Mouse (Mus musculus) kidney, postnatal 4 days (tissue): ENCODE results near the gene Ppp1r8.
"Not testable (repeated sequence)": the region's sequence is repeated elsewhere in the genome, so short reads cannot be mapped to it uniquely, and the experiment has no call there.

Source experiments
- DNase-seq, 2 experiments: peaks; one replicate each; pipeline ENCODE4 v3.0.0; 2021; ENCODE audit warnings: mixed read lengths in 2 of 2

The Ppp1r8 gene

DNA sequence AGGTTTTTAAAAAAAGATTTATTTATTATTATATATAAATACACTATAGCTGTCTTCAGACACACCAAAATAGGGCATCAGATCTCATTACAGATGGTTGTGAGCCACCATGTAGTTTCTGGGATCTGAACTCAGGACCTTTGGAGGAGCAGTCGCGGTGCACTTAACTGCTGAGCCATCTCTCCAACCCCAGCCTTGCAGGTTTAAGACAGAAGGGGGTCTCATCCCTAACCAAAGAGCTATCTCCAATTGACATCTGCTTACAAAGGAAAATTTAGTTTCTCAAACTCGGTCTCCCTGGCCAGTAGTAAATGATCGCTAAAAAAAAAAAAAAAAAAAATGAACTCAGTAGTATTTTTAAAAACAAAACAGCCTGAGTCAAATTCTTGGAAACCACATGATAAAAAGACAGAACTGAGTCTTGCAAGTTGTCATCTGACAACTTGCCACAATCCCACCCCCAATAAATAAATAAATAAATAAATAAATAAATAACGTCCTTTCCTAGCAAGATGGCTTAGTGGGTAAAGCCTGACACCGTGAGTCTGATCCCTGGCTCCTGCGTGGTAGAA lies 36.3 kb downstream of the Ppp1r8 start:
- DNase-seq: no peak

DNA sequence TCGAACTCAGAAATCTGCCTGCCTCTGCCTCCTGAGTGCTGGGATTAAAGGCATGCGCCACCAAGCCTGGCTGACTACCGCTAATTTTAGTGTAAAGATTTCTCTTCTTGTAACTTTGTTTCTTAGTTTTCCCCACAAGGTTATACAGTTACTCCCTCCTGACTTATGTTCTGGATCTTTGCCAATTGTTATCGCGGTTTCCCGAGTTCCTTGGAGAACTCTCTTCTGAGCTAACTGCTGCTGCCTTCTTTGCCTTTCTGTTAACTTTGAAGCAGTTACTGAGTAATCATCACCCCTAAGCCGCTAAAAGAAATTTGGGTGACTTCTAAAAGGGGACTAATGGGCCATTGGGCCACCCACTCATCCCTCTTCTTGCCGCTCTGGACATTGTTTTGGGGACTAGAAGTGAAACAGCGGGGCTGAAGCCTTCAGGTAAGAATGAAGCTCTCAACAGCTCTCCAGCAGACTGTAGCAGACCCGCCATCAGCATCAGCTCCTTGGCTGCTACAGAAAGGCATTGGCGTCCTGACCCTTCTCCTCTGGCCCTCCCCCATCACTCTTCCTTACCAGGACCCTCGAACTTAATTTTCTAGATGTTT lies 37.3 kb downstream of the Ppp1r8 start:
- DNase-seq: no peak

GRCm38 (mm10) chr4:132805146-132805545 lies 37.8 kb downstream of the Ppp1r8 start:
- DNase-seq: no peak

DNA sequence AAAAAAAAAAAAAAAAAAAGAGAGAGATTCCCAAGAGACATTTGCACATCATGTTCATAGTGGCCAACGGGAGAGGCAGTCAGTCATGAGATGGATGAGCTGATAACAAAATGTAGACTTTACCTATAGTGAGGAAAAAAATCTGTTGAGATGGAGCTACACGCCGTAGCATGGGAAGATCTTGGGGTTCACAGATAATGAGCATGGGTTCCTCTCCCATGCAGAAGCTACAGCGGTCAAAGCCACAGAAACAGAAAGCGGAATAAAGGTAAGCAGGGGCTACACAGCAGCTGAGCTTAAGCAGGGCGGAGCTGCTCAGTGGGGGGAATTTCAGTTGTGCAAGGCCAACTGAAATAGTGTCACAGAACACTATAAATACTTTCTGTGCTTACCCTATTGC lies 38.6 kb downstream of the Ppp1r8 start:
- no peak for DNase-seq

DNA sequence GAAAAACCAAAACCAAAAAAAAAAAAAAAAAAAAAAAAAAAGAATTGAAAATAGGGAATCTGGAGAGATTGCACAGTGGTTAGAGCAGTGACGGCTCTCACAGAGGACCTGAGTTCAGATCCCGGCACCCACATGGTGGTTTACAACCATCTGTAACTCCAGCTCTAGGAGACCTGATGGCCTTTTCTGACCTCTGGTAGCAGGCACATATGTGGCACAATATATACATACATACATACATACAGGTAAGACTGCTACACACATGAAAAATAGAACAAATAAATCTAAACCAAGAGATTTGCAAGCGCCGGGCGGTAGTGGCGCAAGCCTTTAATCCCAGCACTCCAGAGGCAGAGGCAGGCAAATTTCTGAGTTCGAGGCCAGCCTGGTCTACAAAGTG lies 39.1 kb downstream of the Ppp1r8 start:
- no peak for DNase-seq

- no peak for DNase-seq
These were observed 39.8 kb downstream of the Ppp1r8 start for GRCm38 (mm10) chr4:132803212-132803611.

GRCm38 (mm10) chr4:132802171-132802637 lies 40.8 kb downstream of the Ppp1r8 start:
- peak in 1 of 2 experiments; percentile 42 for DNase-seq

DNA sequence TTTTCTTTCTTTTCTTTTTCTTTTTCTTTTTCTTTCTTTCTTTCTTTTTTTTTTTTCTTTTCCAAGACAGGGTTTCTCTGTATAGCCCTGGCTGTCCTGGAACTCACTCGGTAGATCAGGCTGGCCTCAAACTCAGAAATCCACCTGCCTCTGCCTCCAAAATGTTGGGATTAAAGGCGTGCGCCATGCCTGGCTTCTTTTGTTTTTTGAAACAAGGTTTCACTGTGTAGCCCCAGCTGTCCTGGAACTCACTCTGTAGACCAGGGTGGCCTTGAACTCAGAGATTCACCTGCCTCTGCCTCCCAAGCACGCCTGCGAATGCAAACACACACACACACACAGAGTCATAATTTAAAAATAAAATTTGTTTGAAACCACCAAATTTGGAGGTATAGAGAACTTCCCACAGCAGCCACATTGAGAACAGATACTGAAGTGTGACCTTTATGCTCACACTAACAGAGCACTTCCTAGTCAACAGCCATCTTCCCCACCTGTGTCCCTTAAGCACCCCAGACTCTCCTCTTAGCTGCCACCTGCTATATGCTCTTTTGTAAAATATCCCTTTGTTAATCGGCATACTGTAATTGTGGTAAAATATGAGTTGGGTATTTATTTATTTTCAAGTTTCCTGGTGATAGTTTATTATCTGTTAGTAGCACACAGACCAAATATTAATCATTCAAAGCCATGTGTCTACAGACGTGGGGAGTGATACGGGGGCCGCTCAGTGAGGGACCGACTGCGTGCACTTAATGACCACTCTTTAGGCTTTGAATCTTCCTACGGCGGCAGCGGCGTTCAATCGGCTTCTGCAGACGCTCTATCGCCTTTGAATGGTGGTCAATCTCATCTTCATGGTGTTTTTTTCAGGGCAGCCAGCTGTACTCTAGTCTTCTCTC lies 41.5 kb downstream of the Ppp1r8 start:
- DNase-seq: no peak

- no peak for DNase-seq
These were observed 43.1 kb downstream of the Ppp1r8 start for GRCm38 (mm10) chr4:132799845-132800244.

DNA sequence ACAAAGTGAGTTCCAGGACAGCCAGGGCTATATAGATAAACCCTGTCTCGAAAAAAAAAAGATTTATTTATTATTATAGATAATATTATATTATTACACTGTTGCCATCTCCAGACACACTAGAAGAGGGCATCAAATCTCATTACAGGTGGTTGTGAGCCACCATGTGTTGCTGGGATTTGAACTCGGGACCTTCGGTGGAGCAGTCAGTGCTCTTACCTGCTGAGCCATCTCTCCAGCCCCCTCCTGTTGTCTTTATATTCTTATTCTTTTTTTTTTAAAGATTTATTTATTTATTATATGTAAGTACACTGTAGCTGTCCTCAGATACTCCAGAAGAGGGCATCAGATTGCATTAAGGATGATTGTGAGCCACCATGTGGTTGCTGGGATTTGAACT lies 44.3 kb downstream of the Ppp1r8 start:
- not testable (repeated sequence) for DNase-seq

DNA sequence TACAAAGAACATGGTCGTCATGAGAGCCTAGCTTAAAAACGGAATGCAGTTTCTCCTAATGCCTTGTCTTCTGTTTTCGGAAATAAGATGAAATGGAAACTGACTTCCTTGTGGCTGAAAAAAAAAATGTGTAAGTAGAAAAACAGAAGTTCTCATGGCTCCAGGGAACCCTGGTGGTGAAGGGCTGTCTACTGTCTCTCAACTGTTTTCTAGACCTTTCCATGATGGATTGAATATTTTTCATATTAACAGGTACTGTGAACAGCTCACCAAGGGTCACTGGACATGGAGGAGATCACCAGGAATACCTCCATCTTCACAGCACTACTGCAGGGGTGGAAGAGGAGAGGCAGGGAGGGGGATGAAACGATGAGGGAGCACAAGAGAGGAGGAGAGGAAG lies 44.9 kb downstream of the Ppp1r8 start:
- DNase-seq: no peak

DNA sequence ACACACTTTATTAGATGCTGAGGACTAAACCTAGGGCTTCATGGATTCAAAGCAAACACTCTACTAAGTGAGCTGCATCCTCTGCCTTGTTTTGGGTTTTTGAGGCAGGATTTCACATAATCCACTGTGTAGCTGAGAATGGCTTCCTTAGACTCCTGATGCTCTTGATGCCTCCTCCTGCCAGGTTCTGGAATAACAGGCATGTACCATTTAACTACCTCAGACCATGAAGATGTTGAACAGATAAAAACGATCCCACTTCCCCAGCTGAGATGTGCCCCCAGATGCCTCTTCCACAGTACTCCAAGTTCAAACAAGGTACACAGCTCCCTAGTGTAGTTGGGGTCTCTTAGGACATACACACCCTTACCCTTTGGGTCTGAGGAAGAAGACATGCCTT lies 45.5 kb downstream of the Ppp1r8 start:
- DNase-seq: no peak

GRCm38 (mm10) chr4:132796196-132796886 lies 46.6 kb downstream of the Ppp1r8 start, which contains the start of gene Themis2:
Gene Themis2 (minus strand): TSS chr4:132796387.
- peak; percentile 85 to 89 for DNase-seq

DNA sequence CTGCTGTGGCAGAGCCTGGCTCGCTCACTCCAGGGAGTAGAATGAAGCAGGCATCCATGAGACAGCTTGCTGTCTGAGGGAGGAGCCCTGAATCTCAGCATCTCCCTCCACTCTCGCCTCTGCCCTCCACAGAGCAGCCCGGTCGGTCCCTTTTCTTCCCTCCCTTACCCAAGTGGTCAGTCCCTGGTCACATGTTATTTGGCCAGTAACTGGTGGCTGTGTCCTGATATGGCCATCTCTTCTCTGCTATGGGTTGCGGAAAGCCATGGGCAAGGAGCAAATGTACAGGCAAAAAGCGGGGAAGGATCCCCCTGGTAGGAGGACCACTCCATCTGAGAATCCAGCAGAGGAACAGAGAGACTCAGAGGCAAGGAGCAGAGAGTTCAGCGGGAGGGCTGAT lies 47.8 kb downstream of the Ppp1r8 start:
- DNase-seq: no peak

GRCm38 (mm10) chr4:132794760-132795159 lies 48.2 kb downstream of the Ppp1r8 start:
- DNase-seq: no peak

- peak; percentile 8 to 14 for DNase-seq
These were observed 48.9 kb downstream of the Ppp1r8 start for GRCm38 (mm10) chr4:132794028-132794427.

- DNase-seq: not testable (repeated sequence)
These were observed 49.5 kb downstream of the Ppp1r8 start for GRCm38 (mm10) chr4:132793322-132794004.

GRCm38 (mm10) chr4:132789731-132790130 lies 53.2 kb downstream of the Ppp1r8 start:
- DNase-seq: no peak

DNA sequence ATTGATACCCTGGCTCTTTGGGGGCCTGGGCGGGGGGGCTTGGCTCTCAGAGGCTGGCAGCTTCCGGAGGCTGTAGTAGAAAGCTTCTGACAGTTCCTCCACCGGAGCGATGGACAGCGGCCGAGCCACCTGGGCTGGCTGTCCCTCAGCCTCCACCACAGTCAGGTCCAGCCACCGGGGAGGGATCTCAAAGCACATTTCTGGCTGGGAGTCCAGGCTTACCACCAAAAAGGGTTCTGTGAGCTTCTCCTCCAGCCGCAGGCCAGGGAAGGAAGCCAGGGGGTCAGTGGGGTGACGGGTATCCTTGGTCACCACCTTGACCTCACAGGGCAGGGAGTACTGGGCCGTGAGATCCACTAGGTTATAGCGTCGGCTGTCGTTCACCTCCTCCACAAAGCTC lies 57.7 kb downstream of the Ppp1r8 start:
- no peak for DNase-seq

DNA sequence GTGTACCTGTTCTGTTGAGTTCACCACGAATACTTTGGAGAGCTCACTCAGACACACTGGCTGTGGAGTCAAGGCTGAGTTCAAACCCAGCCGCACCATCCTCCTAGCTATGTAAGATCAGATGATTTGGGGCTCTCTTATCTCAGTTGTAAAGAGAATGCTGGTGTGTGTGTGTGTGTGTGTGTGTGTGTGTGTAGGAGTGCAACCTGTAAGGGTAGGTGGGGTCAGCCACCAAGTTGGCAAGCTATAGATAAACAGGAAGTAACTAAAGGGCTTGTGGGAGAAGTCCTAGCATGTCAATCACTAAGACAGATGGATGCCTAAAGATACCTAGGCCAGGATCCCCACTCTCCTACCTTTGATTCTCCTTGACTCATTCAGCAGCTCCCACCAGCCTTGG lies 59.2 kb downstream of the Ppp1r8 start:
- no peak for DNase-seq

DNA sequence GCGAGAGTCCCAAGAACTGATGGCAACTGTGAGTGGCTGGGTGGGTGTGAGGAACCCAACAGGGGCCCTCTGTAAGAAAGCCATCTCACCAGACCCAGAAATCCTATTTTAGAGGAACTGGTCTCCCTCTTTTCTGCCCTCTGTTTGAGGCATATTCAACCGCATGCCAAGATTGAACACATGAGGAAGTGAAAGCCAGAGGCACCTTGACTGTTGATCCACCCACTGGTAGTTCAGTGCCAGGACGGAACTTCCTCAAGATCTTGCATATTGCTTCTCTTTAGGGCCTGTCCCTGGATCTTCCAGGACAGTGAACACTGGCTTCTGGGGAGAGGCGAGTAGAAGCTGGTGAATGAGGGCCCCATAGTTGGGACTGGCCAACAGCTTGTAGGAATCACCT lies 62.7 kb downstream of the Ppp1r8 start:
- DNase-seq: no peak

DNA sequence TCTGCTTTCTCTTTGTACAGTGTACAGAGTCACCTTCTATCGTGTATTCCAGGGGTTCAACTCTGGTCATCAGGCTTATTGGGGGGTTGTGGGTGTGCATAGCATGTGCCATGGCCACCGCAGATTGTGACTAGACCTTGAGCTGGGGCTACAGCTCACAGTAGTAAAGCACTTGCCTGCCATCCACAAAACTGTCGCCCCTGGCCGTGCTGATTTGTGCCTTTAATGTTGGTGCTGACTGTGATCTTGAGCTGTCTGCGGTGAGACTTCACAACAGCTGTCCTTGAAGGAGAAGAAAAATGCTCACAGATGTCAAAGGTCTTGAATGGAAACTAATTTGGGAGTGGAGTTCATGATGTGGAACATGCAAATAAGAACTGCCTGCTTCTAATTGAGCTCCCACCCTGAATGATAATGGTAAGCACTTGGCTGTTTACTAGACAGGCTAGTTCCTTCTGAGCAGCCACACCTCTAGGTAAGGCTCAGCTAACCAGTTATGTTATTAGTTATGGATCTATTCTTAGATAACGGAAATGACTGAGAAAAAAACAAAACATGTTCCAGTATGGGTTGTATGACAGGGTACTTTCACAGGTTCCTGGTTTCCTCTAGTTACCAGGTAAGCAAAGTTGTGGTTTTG lies 64.3 kb downstream of the Ppp1r8 start:
- DNase-seq: no peak
